Mouse (Mus musculus): Measurements from ENCODE around the gene Antxr1.

DNA sequence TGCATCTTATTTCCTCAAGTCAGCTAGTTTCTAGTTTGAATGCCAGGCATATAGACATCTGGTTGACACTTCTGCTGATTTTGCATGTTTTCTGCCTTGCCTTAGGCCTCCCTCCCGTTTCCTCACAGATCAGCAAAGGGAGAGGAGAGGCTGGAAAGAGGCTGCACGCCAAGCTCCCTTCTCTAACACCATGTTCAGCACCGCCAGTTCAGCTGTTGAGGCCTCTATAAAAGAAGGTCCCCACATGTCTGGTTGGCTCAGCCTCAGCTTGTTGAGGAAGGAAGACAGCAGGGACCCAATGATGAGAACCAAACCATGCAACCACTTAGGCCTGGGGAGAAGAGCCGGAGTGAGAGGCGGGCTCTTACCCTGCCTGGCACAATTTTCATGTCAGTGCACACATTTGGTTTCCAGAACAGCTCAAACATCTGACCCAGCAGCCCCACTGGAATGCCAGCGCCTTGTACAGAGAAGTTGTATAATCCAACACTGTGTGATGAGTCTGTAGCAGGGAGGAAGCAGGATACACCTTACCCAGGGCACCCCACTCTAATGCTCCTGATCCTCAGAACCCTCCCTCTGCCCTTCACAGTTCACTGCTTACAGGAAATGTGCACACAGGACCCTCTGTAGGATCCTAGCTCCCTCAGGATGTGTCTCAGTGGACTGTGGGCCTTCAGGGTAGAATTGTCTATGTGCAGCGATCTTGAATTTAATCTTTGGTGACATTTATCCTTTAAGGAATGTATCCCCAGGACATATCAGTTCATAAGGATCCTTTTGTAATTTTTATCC lies 77.4 kb downstream of the Antxr1 start:
- TF ChIP-seq CTCF (IDR thresholded peaks at IDR 0.05; ENCODE audit: low read depth) (no peak), EP300 (IDR thresholded peaks at IDR 0.05; ENCODE audit: low read depth) (no peak)

All from liver, embryonic 14.5 days (tissue).